Mouse (Mus musculus) urinary bladder, postnatal 4 days (tissue): ENCODE data around the gene Metap1d.
A peak's percentile ranks its signal among the peaks of the same experiment; 100 is the strongest.

Experiments used
- DNase-seq, 2 experiments: peaks; one replicate each; pipeline ENCODE4 v3.0.0; 2021 to 2022; ENCODE audit warnings: low spot score in 2 of 2

Gene Metap1d

DNA sequence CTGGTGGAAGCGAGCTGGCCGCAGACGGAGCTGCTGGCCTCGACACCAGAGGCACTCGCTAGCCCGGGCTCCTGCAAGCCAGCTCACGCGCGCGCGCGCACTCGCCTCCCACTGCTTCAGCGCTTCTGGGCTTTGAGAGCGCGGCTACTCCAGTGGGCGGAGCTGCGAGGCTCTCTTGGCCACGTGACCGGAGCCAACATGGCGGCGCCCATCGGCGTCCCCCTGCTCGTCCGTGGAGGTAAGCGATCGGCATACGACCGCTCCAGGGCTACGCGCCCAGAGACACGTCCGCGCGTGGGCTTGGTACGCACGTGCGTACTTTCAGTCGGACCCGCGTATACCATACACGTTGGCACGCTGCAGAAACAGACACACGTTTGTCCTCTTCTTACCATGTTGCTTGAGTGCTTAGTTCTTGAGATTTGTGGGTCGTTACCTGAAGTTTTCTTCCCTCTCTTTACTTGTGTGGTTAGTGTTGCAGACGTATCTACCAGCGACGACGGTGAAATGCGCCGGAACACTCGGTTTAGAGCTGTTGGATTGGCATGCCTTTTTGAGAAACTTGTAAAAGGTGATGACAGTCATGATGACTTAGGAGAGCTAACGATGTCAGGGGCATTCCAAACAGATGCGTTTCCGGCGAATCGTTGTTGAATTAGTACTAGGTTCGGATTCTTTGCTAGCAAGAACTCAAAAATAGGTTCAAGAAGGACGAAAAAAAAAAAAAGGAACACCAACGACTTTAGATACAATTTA is at the start of gene Metap1d:
Metap1d (plus strand) TSS at position 116 of the 756 bp plus-strand sequence.
- peak; percentile 87 to 93 for DNase-seq

DNA sequence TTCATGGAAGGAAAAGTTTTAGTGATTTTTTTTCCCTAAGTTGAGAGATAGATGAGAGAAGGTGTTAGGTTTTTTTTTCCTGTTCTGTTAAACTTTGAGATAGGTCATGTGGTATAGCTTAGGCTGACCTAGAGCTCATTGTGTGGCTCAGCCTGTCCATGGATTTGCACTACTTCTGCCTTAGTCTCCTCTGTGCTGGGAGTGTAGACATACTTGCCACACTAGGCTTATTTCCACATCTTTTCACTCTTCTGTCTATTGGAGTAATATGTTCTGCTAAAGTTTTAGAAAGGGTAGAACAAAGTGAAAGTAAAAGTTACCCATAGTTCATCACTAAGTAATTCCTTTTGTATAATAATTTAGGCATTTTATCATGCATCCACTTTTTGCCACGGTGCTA is 47.5 kb upstream of the Metap1d start:
- DNase-seq, result no peak

DNA sequence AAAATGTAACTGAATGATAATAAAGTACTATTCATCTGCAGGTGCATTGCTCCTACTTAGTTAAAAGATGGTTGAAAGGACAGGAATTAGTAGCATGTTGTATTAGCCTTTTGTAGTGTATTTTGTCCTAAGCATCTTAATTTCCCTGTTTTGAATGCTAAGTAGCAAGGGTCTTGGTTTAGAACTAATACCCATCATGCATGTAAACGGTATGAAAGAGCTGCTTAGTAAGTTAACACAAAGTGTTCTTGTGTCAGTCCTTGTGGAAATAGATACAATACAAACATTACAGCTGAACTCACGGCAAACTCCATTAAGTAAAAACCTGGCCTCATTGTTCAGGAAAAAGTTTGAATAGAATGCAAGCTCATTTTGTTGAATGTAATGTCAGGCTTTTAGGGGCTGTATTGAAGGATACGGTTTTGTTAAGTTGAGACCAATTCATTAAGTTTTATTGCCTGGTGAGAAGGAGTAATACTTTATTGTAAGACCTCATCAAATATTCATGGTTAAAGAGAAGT is 34.3 kb upstream of the Metap1d start:
- no peak for DNase-seq

DNA sequence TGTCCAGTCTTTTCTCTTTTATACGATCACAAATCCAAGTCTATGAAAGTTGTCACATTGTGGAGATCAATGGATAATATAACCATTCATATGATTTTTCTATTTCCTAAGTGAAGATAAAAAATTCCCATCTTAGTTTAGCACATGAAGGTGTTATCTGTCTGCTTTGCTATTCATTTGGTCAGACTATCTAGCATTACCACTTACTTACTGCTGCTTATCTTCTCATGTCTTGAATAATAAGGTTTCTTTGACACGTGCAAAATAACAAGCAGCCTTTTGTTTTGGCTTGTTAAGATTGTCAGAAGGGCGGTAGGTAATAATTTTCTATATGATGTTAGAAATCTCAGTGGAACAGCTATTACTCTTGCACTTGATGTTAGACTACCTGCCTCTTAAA is 33.7 kb upstream of the Metap1d start:
- no peak for DNase-seq

- DNase-seq, result no peak
Observed at GRCm38 (mm10) chr2:71420895-71421425, 32.1 kb upstream of the Metap1d start.

DNA sequence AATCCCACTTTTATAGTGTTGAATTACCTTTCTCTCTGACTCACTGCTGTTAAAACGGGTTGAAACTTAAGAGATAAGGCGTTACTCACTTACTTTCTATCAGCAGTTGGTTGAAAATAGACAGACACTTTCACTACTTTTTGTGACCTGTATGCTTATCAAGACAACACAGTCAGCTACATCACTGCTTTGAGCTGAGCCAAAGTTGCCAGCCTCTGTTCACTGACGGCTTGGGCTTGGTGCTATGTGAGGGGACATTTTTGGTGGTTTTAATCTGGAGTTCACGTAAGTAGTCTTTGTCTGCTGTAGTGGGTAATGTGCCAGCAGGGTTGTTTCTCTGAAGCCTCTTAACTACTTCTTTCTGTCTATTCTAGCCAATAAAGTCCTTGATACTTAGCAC is 28.5 kb upstream of the Metap1d start:
- no peak for DNase-seq

DNA sequence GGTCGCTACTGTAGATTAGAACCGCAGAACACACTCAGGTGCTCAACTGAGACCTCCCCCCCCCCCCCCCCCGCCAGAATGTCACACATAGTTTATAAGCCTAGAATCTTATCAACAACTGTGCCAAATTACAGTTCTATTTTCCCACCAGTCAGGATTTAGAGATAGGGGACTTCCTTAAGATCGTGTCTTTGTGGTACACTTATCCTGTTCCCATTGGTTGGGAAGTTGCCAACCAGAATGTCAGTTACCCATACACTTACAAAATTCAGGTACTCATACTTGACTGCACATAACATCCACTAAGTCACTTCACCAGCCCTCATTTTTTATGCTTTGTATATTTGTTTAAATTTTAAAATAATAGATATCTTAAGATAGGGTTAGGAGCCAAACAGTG is 17.6 kb upstream of the Metap1d start:
- DNase-seq, result no peak

DNA sequence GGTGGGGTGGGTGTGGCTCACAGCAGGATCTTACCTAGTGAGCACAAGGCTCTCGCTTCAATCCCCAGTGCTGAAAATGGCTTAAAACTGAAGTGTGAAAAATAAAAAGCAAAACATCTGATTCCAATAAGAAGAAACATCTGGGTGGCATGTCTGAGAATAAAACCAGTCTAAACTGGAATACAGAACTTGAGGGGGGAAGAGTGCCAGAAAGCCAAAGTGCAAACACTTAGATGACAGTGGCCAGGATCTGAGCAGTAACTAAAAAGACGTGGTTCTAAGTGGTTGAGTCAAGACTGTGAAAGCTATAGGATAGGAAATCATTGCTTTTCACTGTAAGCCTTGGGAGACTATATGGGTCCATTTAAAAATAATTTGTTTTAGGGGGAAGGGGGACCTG is 9.7 kb upstream of the Metap1d start:
- DNase-seq, result no peak

GRCm38 (mm10) chr2:71445536-71446196 is 7.4 kb upstream of the Metap1d start:
- DNase-seq, result no peak

GRCm38 (mm10) chr2:71449604-71450003 is 3.5 kb upstream of the Metap1d start:
- DNase-seq, result no peak

GRCm38 (mm10) chr2:71451761-71452160 is 1.3 kb upstream of the Metap1d start:
- DNase-seq, result no peak

DNA sequence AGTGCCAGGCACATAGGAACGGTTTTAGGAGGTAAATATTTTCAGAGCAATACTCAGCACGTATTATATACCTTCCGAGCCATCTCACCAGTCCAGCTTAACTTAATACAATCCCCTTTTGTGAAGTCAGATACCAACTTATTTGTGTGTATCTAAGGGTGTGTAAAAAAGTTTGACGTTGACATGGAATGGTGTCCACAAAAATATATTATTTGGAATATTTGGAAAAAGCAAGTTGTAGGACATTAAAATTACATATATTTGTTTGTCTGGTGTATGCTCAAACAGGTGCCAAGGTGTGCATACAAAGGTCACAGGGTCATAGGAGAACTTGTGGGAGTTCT is 813 bp downstream of the Metap1d start:
- DNase-seq, result no peak

GRCm38 (mm10) chr2:71458624-71459023 is 5.5 kb downstream of the Metap1d start:
- DNase-seq, result no peak

DNA sequence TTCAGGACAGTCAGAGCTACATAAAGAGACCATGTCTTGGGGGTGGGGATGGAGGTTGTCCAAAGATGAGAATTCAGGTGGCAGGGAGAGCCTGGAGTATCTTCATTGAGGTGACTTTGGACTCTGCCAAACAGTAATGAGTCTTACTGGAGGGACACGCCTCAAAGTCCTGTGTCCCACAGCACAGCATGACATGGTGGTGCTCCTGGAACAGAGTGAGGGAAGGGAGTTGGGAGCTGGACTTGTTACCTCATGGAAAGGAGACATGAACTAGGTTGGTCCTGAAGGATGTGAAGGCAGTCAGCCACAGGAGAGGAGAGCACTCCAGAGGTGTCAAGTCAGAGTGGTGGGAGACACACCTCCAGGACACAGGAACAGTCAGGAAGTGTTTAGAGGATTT is 6.6 kb downstream of the Metap1d start:
- DNase-seq, result no peak

GRCm38 (mm10) chr2:71461139-71461538 is 8.1 kb downstream of the Metap1d start:
- no peak for DNase-seq

GRCm38 (mm10) chr2:71461589-71461988 is 8.5 kb downstream of the Metap1d start:
- no peak for DNase-seq

- DNase-seq, result no peak
Observed at GRCm38 (mm10) chr2:71462066-71462465, 9.0 kb downstream of the Metap1d start.

GRCm38 (mm10) chr2:71462553-71462952 is 9.5 kb downstream of the Metap1d start:
- DNase-seq, result no peak

DNA sequence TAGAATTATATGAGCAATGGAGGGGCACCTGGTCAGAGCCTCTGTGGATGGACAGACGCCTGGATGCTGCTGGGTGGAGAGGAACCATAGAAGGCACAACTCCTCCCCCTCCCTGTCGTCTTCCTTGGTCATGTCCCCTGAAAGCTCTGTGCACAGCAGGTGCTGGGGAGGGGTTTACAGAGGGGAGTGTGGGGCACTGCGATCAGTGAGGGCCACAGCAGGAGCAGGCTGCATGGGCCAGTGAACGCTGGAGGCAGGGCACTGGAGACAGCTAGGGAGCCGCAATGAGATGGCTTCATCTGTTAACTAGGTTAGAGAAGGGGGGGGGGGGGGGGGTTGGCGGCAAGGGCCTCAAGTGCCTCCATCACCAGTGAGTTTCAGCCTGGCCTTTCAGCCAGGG is 13.0 kb downstream of the Metap1d start:
- no peak for DNase-seq

DNA sequence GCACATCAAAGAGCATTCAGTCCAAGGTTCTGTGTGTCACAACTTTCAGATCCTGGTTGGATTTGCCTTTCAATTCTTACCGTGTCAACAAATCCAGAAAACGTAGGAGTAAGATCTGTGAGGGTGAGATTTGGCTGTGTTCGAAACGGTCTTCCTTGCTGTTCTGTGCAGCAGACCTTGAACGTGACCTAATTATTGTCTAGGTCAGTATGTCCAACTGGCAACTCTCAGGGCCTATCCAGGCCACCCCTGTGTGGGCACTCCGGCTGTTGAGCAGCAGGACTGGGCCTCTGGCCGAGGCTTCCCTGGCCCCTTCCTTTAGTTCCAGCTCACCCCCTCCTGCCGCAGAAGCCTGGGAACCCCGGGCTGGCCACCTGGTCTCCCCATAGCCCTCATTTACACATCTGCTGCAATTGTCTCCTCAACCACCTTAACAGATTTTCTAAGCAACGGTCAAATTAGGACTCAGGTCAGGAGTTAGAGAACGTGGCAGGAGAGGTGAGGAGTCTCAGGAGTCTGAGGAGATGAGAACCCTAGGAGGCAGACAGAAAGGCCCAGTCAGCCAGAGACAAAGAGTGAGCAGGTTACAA is 13.9 kb downstream of the Metap1d start:
- DNase-seq, result no peak

DNA sequence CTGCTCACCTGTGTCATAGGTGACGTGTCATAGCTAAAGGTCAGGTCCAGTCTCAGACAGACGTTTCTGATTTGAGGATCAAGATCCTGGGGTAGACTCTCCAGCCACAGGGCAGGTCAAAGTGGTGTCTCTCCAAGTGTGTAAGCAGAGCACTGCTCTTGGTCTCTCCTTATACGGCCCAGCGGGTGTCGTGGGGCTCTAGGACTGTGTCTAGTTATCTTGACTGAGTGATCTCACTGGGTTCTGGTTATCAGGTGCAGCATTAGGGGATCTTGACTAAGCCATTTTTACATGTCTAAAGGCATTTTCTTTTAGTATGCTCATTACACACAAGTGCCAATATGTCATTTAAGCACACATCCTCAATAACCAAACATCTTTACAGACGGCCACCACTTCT is 18.0 kb downstream of the Metap1d start:
- DNase-seq, result no peak

DNA sequence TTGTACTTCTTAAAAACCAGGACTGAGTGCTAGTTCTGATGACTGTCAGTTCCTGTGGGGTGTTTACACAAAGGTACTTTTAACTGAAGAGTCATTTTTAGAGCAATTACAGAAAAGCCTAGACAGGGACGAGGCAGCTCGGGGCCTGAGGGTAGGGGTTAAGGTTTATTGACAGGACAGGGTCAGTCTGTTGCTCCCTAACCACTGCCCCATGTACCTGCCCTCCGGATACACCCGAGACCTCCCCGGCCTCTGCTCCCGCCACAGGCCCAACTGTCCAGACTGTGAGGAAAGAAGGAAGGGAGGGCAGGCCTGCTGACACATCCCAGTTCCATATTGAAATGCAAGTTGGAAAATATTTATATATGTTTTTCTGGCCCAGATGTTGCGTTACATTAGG is 20.8 kb downstream of the Metap1d start:
- no peak for DNase-seq

- no peak for DNase-seq
Observed at GRCm38 (mm10) chr2:71474345-71474744, 21.3 kb downstream of the Metap1d start.
